Comparison of ENCODE assay signal across 22 mouse cellular contexts in the genomic region with DNA sequence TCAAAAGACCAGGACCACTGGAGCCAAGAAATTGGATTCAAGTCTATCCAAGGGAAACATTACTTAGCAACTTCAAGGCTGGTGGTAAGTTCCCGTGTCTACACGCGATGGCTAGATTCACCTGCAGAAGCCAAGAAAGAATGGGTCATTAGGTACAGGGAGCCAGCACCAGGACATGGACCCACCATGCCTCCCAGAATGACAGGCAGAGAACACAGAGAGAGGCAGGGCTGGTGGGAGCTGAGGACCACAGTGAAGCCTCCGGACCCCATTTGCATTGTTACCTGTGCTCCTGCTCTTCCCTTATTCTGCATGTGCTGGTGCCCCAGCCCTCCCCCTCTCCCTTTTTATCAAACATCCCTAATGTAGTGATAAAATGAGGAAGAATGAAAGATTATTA. TPM values are rescaled to one million over a fixed set of nuclear protein-coding genes. Genes with fewer than 3 reads are reported as not detected.
DNase-seq lines count a peak whose midpoint lies in the region; ATAC-seq and TF ChIP-seq lines count a peak whose summit lies in the region.
"Had no signal": no experiment of that assay in that cellular context is flagged by ENCODE, and none has a peak within 500 bp of the region (broad histone marks: within the 10 kb centered on the region; RNA-seq: fewer than 3 reads in every experiment).

No protein-coding gene starts in this region.

- H3K27ac ChIP-seq in heart, embryonic 12.5 days (ENCODE audit: poor library complexity, severe bottlenecking) = no peak overlapping the region
- H3K27ac ChIP-seq in hindbrain, embryonic 12.5 days = 0 out of 2 replicates have a peak overlapping the region, but pooled peaks have one; percentile 1
- H3K27ac ChIP-seq in hindbrain, embryonic 14.5 days = no peak overlapping the region; the same call in 1 of the 2 replicates
- peak overlapping the region; percentile 60; the same call in 1 of the 2 replicates for H3K27ac ChIP-seq in ES-E14 (ENCODE audit: insufficient read depth, low read depth, low read length, poor library complexity, severe bottlenecking)
- H3K27ac ChIP-seq: embryonic facial prominence, embryonic 10.5 days; embryonic facial prominence, embryonic 12.5 days; forebrain, embryonic 13.5 days; forebrain, embryonic 15.5 days had no signal

- peak; percentile 66 for DNase-seq in heart, adult 11 months
- no peak for DNase-seq in hindbrain, embryonic 14.5 days (ENCODE audit: low spot score)
- no peak for DNase-seq in ES-E14 (ENCODE audit: low read depth, low spot score)
- no peak for DNase-seq in thymus, postnatal 25 days
- DNase-seq: adrenal gland, adult 8-10 months; adrenal gland, postnatal 14 days; adrenal gland, postnatal 36 days; cerebellum, adult 11-12 months; cerebellum, adult 2 months; cerebellum, adult 9-10 months; cerebellum, postnatal 10 days; cerebellum, postnatal 25 days had no signal

- no peak overlapping the region for H3K9ac ChIP-seq in heart, embryonic 12.5 days
- H3K9ac ChIP-seq in hindbrain, embryonic 12.5 days = no peak overlapping the region
- H3K9ac ChIP-seq in hindbrain, embryonic 14.5 days = no peak overlapping the region
- no peak overlapping the region for H3K9ac ChIP-seq in ES-E14 (ENCODE audit: insufficient read depth, low read depth, low read length, poor library complexity, severe bottlenecking)
- H3K9ac ChIP-seq: embryonic facial prominence, embryonic 12.5 days; forebrain, embryonic 13.5 days; forebrain, embryonic 15.5 days had no signal

- H3K9me3 ChIP-seq in heart, embryonic 12.5 days (replicated peaks) = no peaks in the 10 kb centered on the region
- no peaks in the 10 kb centered on the region for H3K9me3 ChIP-seq in hindbrain, embryonic 12.5 days (replicated peaks)
- no peaks in the 10 kb centered on the region for H3K9me3 ChIP-seq in hindbrain, embryonic 14.5 days (ENCODE audit: control insufficient read depth, low read length)
- no peaks in the 10 kb centered on the region for H3K9me3 ChIP-seq in ES-E14 (ENCODE audit: control insufficient read depth, insufficient read depth, low read depth, low read length)
- H3K9me3 ChIP-seq: embryonic facial prominence, embryonic 10.5 days; embryonic facial prominence, embryonic 12.5 days; forebrain, embryonic 13.5 days; forebrain, embryonic 15.5 days had no signal

- H3K36me3 ChIP-seq in heart, embryonic 12.5 days = no peaks in the 10 kb centered on the region
- H3K36me3 ChIP-seq in hindbrain, embryonic 12.5 days = no peaks in the 10 kb centered on the region
- no peaks in the 10 kb centered on the region for H3K36me3 ChIP-seq in hindbrain, embryonic 14.5 days (replicated peaks; ENCODE audit: control insufficient read depth, insufficient read depth)
- H3K36me3 ChIP-seq in ES-E14 (ENCODE audit: control insufficient read depth, insufficient read depth, low read length, poor library complexity, severe bottlenecking) = no peaks in the 10 kb centered on the region
- H3K36me3 ChIP-seq: embryonic facial prominence, embryonic 10.5 days; embryonic facial prominence, embryonic 12.5 days; forebrain, embryonic 15.5 days; G1E had no signal

- peaks cover 21% of the 10 kb centered on the region for H3K4me1 ChIP-seq in heart, embryonic 12.5 days (replicated peaks)
- H3K4me1 ChIP-seq in hindbrain, embryonic 12.5 days = peaks cover 51% of the 10 kb centered on the region
- H3K4me1 ChIP-seq in hindbrain, embryonic 14.5 days (replicated peaks; ENCODE audit: control insufficient read depth, insufficient read depth, low read length) = peaks cover 34% of the 10 kb centered on the region
- peaks cover 0 to 4% of the 10 kb centered on the region in 2 experiments; a peak in 1 of 4 replicates for H3K4me1 ChIP-seq in ES-E14 (ENCODE audit: control insufficient read depth in 2 of 2, insufficient read depth in 2 of 2, low read length in 2 of 2, poor library complexity in 1 of 2)

- in situ Hi-C loops in ES-E14 (cut with MboI; ENCODE audit: low sequenced_read_pairs in 2 of 2, unreplicated experiment in 2 of 2) = no loop called here

- WGBS in heart, embryonic 12.5 days = 83% methylated on average over 4 of the region's 4 CpGs
- 95% methylated on average over 4 of the region's 4 CpGs for WGBS in hindbrain, embryonic 12.5 days
- whole genome bisulfite sequencing in hindbrain, embryonic 14.5 days = 89% methylated on average over 4 of the region's 4 CpGs

- H3K4me2 ChIP-seq in heart, embryonic 12.5 days = no peak overlapping the region
- no peak overlapping the region for H3K4me2 ChIP-seq in hindbrain, embryonic 12.5 days (replicated peaks)
- H3K4me2 ChIP-seq in hindbrain, embryonic 14.5 days (replicated peaks) = no peak overlapping the region
- H3K4me2 ChIP-seq: embryonic facial prominence, embryonic 12.5 days; forebrain, embryonic 13.5 days; forebrain, embryonic 15.5 days had no signal

- no peak for ATAC-seq in heart, embryonic 12.5 days (ENCODE audit: insufficient number of reproducible peaks, low FRiP score)
- no peak for ATAC-seq in hindbrain, embryonic 12.5 days (ENCODE audit: low FRiP score)
- ATAC-seq in hindbrain, embryonic 14.5 days (ENCODE audit: low FRiP score) = no peak
- ATAC-seq: activated CD4-positive, CD25-positive, alpha-beta regulatory T cell, adult 4 months; forebrain, embryonic 13.5 days; forebrain, embryonic 15.5 days; Patski had no signal

- peaks cover 3% of the 10 kb centered on the region; the same call in 1 of the 2 replicates for H3K27me3 ChIP-seq in heart, embryonic 12.5 days (replicated peaks)
- H3K27me3 ChIP-seq in hindbrain, embryonic 12.5 days = no peaks in the 10 kb centered on the region
- H3K27me3 ChIP-seq in hindbrain, embryonic 14.5 days (ENCODE audit: control insufficient read depth, insufficient read depth, low read length) = no peaks in the 10 kb centered on the region
- H3K27me3 ChIP-seq: forebrain, embryonic 13.5 days; forebrain, embryonic 15.5 days; Patski had no signal

- H3K4me3 ChIP-seq in heart, embryonic 12.5 days = no peak overlapping the region
- no peak overlapping the region for H3K4me3 ChIP-seq in hindbrain, embryonic 12.5 days
- H3K4me3 ChIP-seq in hindbrain, embryonic 14.5 days (replicated peaks; ENCODE audit: low read length) = no peak overlapping the region
- no peak overlapping the region for H3K4me3 ChIP-seq in ES-E14 (ENCODE audit: insufficient read depth in 1 of 2, low read depth in 1 of 2, low read length in 2 of 2, poor library complexity in 1 of 2, severe bottlenecking in 1 of 2)
- H3K4me3 ChIP-seq: embryonic facial prominence, embryonic 10.5 days; embryonic facial prominence, embryonic 12.5 days; forebrain, embryonic 13.5 days; forebrain, embryonic 15.5 days had no signal

TF ChIP-seq in ES-E14, 5 proteins besides CTCF, POLR2A, EP300 and RAD21:
- TF ChIP-seq ZC3H11A (IDR thresholded peaks at IDR 0.05; ENCODE audit: borderline replicate concordance, low read depth, low read length) = no peak
- no peak for TF ChIP-seq MAFK (IDR thresholded peaks at IDR 0.05; ENCODE audit: insufficient read depth, low read depth, low read length)
- TF ChIP-seq HCFC1 (IDR thresholded peaks at IDR 0.05; ENCODE audit: borderline replicate concordance, insufficient read depth, low read length) = no peak
- no peak for TF ChIP-seq CHD2 (IDR thresholded peaks at IDR 0.05; ENCODE audit: low read depth, low read length)
- no peak for TF ChIP-seq ZNF384 (IDR thresholded peaks at IDR 0.05; ENCODE audit: low read depth, low read length)

RNA-seq across cellular contexts. Expression of a gene that starts 39.4 kb away (rescaled TPM):
- 4.7 and 5.1 TPM in 2 replicates for polyA plus RNA-seq in heart, embryonic 12.5 days (2016; fragmentation: Nextera tagmentation; extraction: Ambion mirVana)
- 45.1 and 49.1 TPM in 2 replicates for polyA plus RNA-seq in hindbrain, embryonic 12.5 days (2016; fragmentation: Nextera tagmentation; extraction: Ambion mirVana)
- polyA plus RNA-seq in hindbrain, embryonic 14.5 days (2014; fragmentation: Nextera tagmentation; extraction: Ambion mirVana) = 35.6 and 43.0 TPM in 2 replicates
- 2.2 and 4.7 TPM in 2 replicates for total RNA-seq in ES-E14 (2012; rRNA removed)
- polyA plus RNA-seq: C2C12, G1E had no signal

Comparison
In these comparisons a context has a peak if more than half of its experiments do, and no peak if none do; other contexts are left out.
1. H3K27ac ChIP-seq: peak in hindbrain, embryonic 12.5 days (single experiment) and ES-E14 (single experiment); none in heart, embryonic 12.5 days (single experiment) and hindbrain, embryonic 14.5 days (single experiment).